Mouse (Mus musculus): ENCODE measurements at regions not wholly inside any gene's neighbourhood (a gene's known extent, or its start where the extent isn't known, plus 50 kb on each side); places are given as distances from the start of the nearest gene placed in this dataset.
A peak's percentile ranks its signal among the peaks of the same experiment; 100 is the strongest.

DNA sequence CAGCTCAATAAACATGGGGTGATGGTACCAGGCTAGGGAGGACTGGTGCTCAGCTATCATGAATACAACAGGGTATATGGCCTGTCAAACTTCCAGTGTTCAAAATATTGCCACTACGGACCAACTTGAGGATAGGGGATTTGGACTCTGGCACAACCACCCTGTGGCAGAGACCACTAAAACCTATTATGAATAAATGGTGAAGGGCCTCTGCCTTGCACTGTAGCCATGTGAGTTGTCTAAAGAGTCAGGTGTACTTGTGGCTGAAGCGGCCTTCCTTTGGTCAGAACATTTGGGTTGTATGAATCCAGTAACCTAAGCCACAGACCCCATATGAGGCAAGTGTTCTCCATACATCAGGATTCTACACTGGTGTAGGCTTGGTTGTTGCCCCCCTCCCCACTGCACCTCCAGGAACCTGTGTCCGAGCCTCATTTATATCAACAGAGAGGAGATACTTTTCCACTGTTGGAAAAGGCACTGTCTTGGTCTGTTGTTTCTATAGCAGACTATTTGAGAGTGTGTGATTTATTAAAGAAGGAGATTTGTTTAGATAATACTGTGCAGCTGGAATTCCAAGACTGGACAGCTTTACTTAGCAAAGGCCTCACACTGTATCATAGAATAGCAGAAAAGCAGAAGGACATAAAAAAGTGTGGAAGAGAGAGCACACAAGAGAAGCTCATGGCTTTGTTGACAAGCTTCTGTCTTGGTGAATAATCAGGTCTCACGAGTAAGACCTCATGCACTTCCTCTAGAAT lies 112.2 kb upstream of the Nxt1 start:
- no peak for ATAC-seq (replicated peaks; ENCODE audit: poor library complexity)

DNA sequence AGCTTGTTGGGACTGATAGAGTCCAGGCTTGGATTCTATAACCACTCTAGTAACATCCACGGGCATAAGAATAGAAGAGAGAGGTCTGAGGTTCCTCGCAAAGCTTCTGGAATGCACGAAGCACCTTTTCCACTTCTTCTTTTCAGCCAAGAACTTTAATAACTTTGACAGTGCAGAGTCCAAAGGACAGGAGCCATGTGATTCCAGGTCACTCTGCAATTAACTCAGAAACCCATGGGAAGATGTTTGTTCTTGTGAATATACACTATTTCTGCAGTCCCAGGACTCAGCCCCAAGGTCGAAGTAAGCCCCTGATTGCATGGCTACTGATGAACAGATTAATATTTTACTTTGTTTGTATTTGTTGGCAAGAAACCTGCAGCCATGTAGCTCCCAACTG lies 113.0 kb upstream of the Nxt1 start:
- no peak for ATAC-seq (replicated peaks; ENCODE audit: poor library complexity)

DNA sequence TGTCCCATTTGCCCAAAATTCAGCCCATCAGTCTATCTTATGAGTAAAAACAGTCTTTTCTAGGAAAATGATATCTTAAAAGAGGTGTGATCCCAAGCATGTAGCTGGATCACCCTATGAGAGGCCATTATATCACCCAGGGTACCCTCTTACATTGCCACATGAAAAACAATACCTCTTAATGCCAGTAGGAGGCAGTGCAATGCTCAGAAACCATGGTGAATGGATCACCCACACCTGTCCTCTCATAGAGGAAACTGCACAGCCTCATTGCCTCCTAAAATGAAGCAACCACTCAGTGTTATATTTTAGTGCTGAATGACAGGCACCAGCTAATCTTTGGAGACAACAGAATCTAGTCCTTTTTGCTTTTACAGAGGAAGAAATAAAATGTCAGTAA lies 114.0 kb upstream of the Nxt1 start:
- ATAC-seq (replicated peaks; ENCODE audit: poor library complexity) = peak; percentile 77

DNA sequence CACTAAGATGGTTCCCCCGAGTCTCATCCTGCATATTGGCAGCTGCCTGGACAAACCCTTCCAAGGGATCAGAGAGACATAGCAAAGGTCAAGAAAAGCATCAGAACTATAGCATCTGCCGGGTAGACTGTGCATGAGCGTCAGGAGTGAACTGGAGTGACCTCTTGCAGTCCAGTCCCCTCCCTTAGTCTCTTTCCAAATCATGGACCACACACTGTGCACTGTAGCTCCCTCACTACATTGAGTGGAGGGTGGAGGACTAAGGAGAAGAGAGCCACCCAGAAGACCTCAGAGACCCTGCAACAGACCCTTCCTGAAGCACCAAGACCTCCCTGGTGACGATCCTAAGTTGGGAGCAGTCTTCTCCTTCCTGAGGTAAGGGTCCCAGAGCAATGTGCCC lies 107.8 kb upstream of the Cd93 start:
- ATAC-seq (replicated peaks; ENCODE audit: poor library complexity) = no peak

DNA sequence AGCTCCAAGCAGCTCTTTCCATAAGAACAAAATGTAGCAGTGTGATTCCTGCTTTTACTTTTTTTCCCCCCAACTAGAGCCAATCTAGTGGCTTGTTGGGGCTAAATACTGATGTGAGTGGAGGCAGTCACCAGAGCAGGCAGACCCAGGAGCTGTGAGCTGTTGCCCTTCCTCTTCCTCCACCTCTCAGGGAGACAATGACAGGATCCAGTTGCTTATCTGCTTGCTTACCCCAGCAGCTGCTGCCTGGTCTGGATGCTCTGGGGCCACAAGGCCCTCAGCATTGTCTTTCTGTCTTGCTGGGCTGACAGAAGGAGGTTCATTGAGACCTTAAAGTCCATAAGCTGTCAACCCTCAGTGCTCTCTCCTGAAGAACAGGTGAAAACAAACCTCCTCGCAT lies 106.3 kb upstream of the Cd93 start:
- ATAC-seq (replicated peaks; ENCODE audit: poor library complexity) = 0 out of 2 replicates have a peak, but pooled peaks have one; percentile 17

DNA sequence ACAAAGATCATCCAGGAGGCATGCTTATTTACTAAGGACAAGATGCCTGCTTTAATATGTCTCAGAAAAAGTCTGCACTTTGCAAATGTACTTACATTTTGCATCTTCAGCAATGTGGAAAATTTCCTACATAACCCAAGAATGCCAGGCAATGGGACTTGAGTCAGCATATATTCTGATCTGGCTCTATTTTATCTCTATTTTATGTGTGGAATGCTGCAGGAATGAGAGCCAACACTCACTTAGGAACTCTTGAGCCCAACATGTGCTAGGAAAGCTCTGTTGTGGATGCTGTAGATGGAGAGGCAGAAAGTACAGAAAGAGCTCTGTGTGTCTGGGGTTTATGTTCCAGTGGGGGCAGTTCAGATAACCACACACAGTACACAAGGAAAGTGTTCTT lies 99.0 kb upstream of the Cd93 start:
- ATAC-seq (replicated peaks; ENCODE audit: poor library complexity) = no peak

DNA sequence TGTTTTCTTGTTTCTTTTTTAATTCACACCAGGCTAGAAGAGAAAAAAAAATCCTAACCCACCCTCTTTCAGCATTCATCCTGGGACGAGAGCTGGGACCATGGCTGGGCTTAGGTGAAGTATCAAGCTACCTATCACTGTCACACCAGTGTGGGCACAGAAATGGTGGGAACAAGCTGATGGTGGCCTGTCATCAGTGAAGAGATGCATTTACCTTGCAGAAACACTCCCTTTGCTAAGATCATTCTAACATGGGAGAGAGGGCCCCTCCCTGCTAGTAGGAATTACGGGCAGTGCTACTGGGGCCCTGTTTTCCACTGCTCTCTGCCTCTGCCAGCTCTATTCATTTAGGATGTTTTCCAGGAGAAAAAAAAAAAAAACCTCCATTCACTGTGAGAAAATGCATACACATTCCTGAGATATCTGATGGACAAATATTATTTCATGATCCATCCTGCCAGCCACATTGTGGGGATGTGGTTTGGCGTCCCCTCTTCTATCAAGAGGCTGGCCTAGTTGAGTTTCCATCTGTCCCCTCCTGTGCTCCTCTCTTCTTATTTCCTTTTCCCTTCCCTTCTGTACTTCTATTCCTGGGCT lies 94.6 kb upstream of the Cd93 start:
- no peak for ATAC-seq (replicated peaks; ENCODE audit: poor library complexity)

DNA sequence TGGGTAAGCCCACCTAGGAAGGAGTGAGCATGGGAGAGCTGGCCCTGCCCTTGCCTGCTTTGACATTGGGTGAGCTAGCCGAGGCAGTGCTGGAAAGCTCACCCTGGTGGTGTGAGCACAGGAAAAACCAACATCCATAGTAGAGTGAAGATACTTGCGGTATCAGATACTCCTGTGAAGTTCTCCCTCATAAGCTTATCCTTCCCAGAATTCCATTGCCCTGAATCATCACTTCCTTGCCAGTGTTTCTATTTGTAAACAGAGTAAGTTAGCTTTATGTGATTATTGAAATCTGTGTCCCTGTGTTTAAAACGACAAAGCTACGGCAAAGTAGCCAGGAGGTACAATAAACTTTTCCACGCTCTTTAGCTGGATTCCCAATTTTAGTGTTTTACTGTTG lies 93.9 kb upstream of the Cd93 start:
- ATAC-seq (replicated peaks; ENCODE audit: poor library complexity) = no peak

DNA sequence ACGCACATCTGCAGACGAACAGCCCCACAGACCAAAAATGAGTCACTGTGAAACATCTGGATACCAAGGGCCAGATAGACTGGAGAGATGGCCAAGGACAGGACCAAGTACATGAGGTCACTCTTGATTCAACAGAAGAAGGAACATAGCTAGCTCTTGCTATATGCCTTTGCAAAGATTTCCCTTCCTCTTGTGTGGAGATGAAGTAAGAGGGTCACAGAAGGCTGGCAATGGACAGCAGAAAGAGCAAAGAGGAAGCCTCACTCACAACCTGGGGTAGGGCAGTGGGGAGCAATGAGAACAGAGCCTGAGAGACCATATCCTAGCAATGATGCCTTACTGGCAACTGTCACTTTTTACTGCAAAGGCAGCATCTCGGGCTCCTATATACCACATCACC lies 93.2 kb upstream of the Cd93 start:
- peak; percentile 86 for ATAC-seq (replicated peaks; ENCODE audit: poor library complexity)

DNA sequence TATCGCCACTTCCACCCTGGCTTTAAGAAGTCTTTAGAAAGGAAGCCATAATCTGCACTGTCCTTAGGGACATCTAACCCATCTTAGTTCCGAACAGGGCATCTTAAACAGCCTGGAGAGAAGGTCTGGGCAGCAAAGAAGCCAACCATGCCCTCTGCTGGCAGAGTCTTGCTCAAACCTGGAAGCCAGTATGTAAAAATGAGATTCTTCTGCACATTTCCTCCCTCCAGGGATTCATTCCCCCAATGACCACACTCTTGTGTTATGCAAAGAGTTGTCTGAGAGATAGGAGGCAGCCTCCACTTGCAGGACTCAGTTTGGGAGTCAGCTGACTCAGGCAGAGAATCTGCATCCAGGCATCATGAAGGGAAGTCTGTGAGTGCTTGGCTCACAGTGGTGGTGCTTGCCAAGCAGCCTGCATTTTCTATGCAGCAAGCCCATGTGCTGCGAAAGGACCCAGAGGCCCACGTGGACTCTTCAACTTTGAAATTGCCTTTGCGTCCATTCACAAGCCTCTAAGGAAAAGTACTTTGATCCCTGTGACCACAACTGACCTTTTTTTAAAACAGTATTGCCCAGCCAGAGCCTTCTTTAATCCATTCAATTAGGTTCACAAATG lies 92.3 kb upstream of the Cd93 start:
- peak; percentile 72 for ATAC-seq (replicated peaks; ENCODE audit: poor library complexity)

DNA sequence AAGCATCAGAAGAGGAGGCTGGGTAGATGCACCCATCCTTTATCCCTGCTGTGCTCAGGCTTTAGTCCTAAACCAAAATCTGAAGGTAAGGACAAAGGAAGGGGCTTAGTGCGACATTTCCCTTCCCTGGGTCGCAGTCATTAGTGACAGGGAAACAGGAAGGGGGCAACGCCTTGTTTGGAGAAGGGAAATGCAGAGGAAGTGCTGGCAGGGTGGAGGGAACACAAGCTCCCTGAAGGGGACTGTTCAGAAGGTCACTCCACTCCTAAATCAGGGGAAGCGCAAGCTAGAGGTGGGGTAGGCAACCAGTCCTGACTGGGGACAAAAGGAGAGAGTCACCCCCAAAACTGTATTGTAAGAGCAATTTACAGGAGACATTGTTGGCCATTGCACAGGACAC lies 88.7 kb upstream of the Cd93 start:
- ATAC-seq (replicated peaks; ENCODE audit: poor library complexity) = no peak

DNA sequence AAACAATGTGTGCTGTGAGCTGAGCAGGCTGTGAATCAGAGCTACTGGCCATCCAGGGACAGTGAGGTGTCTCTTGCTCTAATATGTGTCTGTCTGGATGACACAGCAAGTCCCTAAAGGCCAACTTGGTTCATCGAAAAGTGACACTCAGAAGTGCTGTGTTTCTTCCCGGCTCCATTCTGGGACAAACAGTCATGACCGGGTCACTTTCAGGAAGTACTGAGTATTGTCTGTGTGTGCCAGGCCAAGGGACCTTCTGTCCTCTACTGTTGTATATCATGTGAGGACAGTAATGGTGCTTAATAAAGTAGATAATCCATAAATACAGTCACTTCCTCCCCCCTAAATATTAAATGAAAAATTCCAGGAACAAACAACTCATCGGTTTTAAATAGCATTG lies 87.2 kb upstream of the Cd93 start:
- ATAC-seq (replicated peaks; ENCODE audit: poor library complexity) = no peak

DNA sequence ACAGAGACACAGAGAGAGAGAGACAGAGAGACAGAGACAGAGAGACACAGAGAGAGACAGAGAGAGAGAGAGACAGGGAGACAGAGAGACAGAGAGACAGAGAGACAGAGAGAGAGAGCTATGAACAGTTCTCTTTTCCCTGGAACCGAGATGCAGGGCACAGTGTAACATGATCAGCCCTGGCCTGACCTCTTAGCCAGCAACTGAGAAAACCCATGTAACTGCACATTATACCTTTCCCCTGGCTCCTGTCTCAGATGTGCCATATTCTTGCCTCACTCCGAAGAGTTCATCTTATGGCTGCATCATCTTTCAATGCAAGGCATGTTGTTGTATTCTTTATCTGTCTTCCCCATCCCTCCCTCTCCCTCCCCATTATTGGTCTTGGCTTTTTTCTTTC lies 86.5 kb upstream of the Cd93 start:
- no peak for ATAC-seq (replicated peaks; ENCODE audit: poor library complexity)

DNA sequence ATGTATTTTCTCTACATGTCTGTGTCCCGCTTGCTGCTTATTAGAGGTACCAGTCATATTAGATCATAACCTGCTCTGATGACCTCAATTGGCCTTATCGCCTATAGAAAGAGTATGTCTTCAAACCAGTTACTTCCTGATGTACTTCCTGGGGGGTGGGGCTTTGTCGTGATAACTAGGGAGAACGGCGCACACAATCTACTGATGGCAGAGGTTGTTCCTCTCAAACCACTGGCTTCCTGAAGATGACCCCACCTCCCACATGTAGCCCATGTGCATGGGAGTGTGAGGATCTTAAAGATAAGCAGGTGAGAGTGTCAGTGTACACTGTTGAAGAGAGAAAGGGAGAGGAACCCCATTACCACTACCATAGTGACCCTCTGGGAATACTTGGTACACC lies 84.4 kb upstream of the Cd93 start:
- ATAC-seq (replicated peaks; ENCODE audit: poor library complexity) = peak; percentile 54

DNA sequence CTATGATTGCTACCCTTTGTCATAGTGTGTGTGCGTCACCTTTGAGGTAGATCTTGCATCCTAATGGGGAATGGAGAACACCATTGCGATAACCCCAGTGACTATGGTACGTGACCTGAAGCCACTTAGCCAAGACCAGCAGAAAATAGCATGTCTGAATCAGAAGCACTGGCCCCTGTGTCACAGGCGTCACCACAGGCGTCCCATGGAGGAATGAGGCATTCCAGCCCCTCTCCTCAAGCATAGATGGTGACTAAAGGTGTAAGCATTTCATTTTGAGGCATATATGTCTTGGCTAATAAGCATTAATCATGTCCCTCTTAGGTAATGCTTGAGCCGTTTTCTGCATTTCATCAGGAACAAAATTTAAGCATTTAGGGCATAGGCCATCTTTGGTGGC lies 82.1 kb upstream of the Cd93 start:
- ATAC-seq (replicated peaks; ENCODE audit: poor library complexity) = no peak

DNA sequence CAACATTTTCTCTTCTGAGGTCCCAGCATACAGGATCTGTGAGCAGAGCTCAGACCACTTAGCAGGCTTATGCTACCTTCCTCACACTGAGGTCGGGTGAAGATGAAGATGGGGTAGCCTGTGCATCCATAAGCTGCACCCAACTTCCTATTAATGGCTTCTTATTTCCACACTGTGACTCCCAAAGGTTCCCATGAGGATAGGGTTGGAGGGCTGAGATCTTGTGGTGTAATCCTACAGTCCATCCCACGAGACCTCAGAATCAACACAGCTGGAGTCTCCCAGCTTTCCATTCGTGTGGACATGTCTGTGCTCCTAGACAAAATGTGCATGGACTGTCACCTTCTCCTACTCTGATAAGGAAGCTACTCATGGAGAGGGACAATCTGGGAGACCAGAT lies 80.0 kb upstream of the Cd93 start:
- ATAC-seq (replicated peaks; ENCODE audit: poor library complexity) = no peak

DNA sequence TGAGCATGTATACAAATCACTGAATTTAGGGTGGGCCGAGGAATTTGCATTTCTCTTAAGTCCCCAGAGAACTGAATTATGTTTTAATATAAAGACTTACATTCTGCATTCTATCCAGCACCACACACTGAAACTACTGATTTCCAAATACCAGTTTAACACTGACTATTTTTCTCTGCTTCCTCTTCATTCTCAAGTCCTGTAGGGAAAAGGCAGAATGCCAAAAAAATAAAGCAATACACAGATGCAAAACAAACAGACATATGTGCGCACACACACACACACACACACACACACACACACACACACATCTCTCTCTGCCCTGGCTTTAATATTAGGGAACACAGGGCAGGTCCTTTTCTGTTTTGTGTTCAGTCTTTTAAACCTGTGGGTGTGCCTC lies 79.6 kb upstream of the Cd93 start:
- no peak for ATAC-seq (replicated peaks; ENCODE audit: poor library complexity)

DNA sequence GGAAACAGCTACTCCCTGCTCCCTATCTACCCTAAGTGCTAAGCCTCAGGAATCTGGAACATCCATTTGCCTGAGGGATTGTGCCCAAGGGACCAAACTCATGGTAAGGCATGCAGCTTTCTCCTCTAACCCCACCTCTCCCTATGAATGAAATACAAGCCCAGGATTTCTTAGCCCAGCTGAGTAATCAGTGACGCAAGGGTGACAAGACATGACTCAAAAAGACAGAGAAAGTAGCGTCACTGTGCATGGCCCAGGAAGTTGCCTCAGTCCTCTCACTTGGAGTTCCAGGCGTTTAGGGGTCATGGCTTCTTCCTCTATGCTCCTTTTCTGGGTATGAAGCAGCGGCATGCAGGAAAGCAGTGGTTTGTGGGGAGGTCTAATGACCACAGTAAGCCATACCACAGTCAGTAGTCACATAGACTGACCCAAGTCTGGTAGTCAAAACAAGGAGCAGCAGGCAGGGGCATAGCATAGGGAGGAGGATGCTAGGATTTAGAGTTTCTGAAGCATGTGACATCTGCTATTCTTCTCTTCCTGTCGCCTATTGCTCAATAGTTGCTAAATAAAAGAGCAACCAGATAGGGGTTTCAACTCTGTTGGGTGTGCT lies 78.7 kb upstream of the Cd93 start:
- peak; percentile 84 for ATAC-seq (replicated peaks; ENCODE audit: poor library complexity)

DNA sequence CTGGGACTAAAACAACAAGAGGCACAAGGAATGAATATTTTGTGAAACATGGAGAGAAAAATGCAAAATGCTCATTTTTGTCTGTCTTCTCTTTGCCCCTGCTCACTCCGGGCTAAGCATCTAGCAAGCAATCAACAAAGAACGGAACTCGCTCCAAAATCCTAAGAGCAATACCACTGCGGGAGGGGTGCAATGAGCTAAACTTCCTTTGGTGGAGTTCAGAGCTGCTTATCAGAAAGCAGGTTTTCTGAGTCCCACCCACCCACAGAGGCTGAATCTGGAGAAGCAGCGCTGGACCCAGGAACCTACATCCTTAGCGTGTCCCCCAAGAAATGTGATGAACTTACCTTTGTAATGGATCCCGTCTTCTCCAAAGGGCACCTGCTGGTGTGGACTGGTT lies 76.9 kb upstream of the Cd93 start:
- no peak for ATAC-seq (replicated peaks; ENCODE audit: poor library complexity)

DNA sequence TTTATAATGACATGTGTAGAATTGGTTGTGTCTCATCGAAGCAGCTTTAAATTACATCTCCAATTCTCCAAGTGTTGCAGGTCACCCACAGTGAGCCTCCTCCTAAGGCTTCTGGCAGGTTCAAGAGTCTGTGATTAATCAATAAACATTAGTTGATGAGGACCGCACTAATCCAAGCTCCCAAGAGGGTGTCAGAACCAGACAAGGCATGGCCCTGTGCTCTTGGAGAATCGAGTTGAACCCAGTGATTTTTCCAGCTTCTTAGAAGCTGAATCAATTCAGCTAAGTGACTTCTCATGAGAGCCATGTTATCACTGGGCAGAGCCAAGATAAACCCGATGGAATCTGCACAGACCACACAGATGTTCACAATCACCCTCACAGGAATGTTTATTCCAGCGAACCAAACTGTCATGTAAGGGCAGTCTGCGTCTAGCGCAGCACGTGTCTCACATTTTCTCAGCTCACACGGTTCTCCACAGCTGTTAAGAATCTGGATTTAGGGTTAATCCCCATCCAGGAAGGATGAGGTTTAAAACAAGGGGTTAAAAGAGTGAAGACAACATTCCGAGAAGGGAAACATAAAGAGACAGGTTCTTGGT lies 76.4 kb upstream of the Cd93 start:
- no peak for ATAC-seq (replicated peaks; ENCODE audit: poor library complexity)

DNA sequence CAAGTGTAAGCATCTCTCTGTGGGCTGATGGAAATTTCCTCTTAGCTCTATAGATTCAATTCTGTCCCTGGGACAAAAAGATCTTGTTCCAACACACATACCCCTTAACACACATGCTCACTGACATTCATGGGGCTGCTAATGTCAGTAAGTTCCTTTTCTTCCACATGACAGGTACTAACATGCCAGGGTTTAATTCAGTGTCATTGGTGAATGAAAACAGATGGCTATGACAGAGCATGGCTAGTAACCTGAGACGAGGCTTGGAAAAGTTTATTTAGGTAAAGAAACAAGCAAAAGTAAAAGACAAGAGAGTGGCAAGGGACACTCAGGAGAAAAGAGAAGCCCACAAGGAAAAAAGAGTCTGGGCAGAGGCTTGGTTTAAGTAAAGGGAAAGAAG lies 74.5 kb upstream of the Cd93 start:
- no peak for ATAC-seq (replicated peaks; ENCODE audit: poor library complexity)

Measured in megakaryocyte progenitor cell, adult 5-6 weeks (primary cell).